Comparison of ENCODE assay signal across 20 mouse cellular contexts in genomic region chr6:54364406-54365136, GRCm38 (mm10). TPM values are rescaled to one million over a fixed set of nuclear protein-coding genes. Genes with fewer than 3 reads are reported as not detected.
A peak's percentile ranks its signal among the peaks of the same experiment; 100 is the strongest.
DNase-seq lines count a peak whose midpoint lies in the region; ATAC-seq and TF ChIP-seq lines count a peak whose summit lies in the region.
"Had no signal": no experiment of that assay in that cellular context is flagged by ENCODE, and none has a peak within 500 bp of the region (broad histone marks: within the 10 kb centered on the region; RNA-seq: fewer than 3 reads in every experiment).

No protein-coding gene starts in this region.

- peak overlapping the region; percentile 52; the same call in 1 of the 2 replicates for H3K27ac ChIP-seq in heart, embryonic 15.5 days
- H3K27ac ChIP-seq in heart, embryonic 11.5 days (ENCODE audit: low read depth, low read length): no peak overlapping the region; the same call in 1 of the 2 replicates
- H3K27ac ChIP-seq in intestine, embryonic 15.5 days: peak overlapping the region; percentile 36; the same call in 1 of the 2 replicates
- H3K27ac ChIP-seq in small intestine, adult 2 months (ENCODE audit: insufficient read depth, low read depth, low read length): peak overlapping the region; percentile 93
- H3K27ac ChIP-seq: embryonic facial prominence, embryonic 12.5 days; hindbrain, embryonic 13.5 days; limb, embryonic 15.5 days; neural tube, embryonic 15.5 days had no signal

- TF ChIP-seq POLR2A in small intestine, adult 2 months (IDR thresholded peaks at IDR 0.05; ENCODE audit: low read depth, low read length): no peak; the same call in 1 of the 2 replicates

- no peak overlapping the region for H3K4me2 ChIP-seq in heart, embryonic 15.5 days
- no peak overlapping the region for H3K4me2 ChIP-seq in heart, embryonic 11.5 days
- no peak overlapping the region for H3K4me2 ChIP-seq in intestine, embryonic 15.5 days (replicated peaks)
- H3K4me2 ChIP-seq: embryonic facial prominence, embryonic 12.5 days; hindbrain, embryonic 13.5 days; limb, embryonic 15.5 days; neural tube, embryonic 15.5 days had no signal

- no peaks in the 10 kb centered on the region for H3K36me3 ChIP-seq in heart, embryonic 15.5 days
- no peaks in the 10 kb centered on the region for H3K36me3 ChIP-seq in heart, embryonic 11.5 days (ENCODE audit: control insufficient read depth, insufficient read depth, low read length)
- H3K36me3 ChIP-seq in intestine, embryonic 15.5 days: no peaks in the 10 kb centered on the region
- H3K36me3 ChIP-seq in small intestine, adult 2 months (ENCODE audit: control insufficient read depth, insufficient read depth, low read length): no peaks in the 10 kb centered on the region
- H3K36me3 ChIP-seq: embryonic facial prominence, embryonic 12.5 days; hindbrain, embryonic 13.5 days; limb, embryonic 15.5 days; neural tube, embryonic 15.5 days had no signal

- no peaks in the 10 kb centered on the region; the same call in 1 of the 2 replicates for H3K4me1 ChIP-seq in heart, embryonic 15.5 days (replicated peaks)
- peaks cover 4% of the 10 kb centered on the region for H3K4me1 ChIP-seq in heart, embryonic 11.5 days (ENCODE audit: control insufficient read depth, insufficient read depth, low read length)
- H3K4me1 ChIP-seq in intestine, embryonic 15.5 days (replicated peaks): peaks cover 6% of the 10 kb centered on the region; the same call in 1 of the 2 replicates
- H3K4me1 ChIP-seq in small intestine, adult 2 months (ENCODE audit: control insufficient read depth, insufficient read depth, insufficient read length, low read length): peaks cover 30% of the 10 kb centered on the region
- H3K4me1 ChIP-seq: hindbrain, embryonic 13.5 days had no signal

- H3K27me3 ChIP-seq in heart, embryonic 15.5 days: no peaks in the 10 kb centered on the region
- H3K27me3 ChIP-seq in heart, embryonic 11.5 days (ENCODE audit: control insufficient read depth, insufficient read depth, low read length): no peaks in the 10 kb centered on the region
- no peaks in the 10 kb centered on the region for H3K27me3 ChIP-seq in intestine, embryonic 15.5 days (replicated peaks)
- no peaks in the 10 kb centered on the region for H3K27me3 ChIP-seq in small intestine, adult 2 months (ENCODE audit: control insufficient read depth, insufficient read depth, low read length)
- H3K27me3 ChIP-seq: embryonic facial prominence, embryonic 12.5 days; hindbrain, embryonic 13.5 days; limb, embryonic 15.5 days; neural tube, embryonic 15.5 days had no signal

- no peak for TF ChIP-seq CTCF in small intestine, adult 2 months (IDR thresholded peaks at IDR 0.05; ENCODE audit: extremely low read depth, insufficient read length, insufficient replicate concordance, low read depth, low read length)

- H3K9me3 ChIP-seq in heart, embryonic 15.5 days (replicated peaks): no peaks in the 10 kb centered on the region
- no peaks in the 10 kb centered on the region for H3K9me3 ChIP-seq in heart, embryonic 11.5 days (replicated peaks; ENCODE audit: control insufficient read depth, low read length)
- H3K9me3 ChIP-seq in intestine, embryonic 15.5 days: no peaks in the 10 kb centered on the region
- H3K9me3 ChIP-seq: embryonic facial prominence, embryonic 12.5 days; hindbrain, embryonic 13.5 days; limb, embryonic 15.5 days; neural tube, embryonic 15.5 days had no signal

- WGBS in heart, embryonic 15.5 days: 78% methylated on average over 12 of the region's 12 CpGs
- 77% methylated on average over 12 of the region's 12 CpGs for WGBS in heart, embryonic 11.5 days (ENCODE audit: insufficient replicate concordance)
- WGBS in intestine, embryonic 15.5 days: 68% methylated on average over 12 of the region's 12 CpGs
- WGBS in small intestine, adult 2 months: 47% methylated on average over 12 of the region's 12 CpGs

- peak; percentile 8 for DNase-seq in MN1 (ENCODE audit: low spot score)
- DNase-seq in layer of hippocampus, adult 8-10 months (ENCODE audit: low spot score in 2 of 2): no peak
- DNase-seq in cerebellum, postnatal 10 days: no peak
- DNase-seq: adrenal gland, postnatal 14 days; cerebellum, adult 9-10 months; kidney, adult 11 months; kidney, postnatal 14 days; layer of hippocampus, adult 9-11 months; lung, adult 18-20 months; thymus, postnatal 4 days had no signal

- H3K9ac ChIP-seq in heart, embryonic 15.5 days: no peak overlapping the region
- H3K9ac ChIP-seq in heart, embryonic 11.5 days (ENCODE audit: low read depth, low read length): no peak overlapping the region
- H3K9ac ChIP-seq in intestine, embryonic 15.5 days: no peak overlapping the region
- H3K9ac ChIP-seq: embryonic facial prominence, embryonic 12.5 days; hindbrain, embryonic 13.5 days; limb, embryonic 15.5 days; neural tube, embryonic 15.5 days had no signal

- no peak overlapping the region for H3K4me3 ChIP-seq in heart, embryonic 15.5 days
- H3K4me3 ChIP-seq in heart, embryonic 11.5 days (ENCODE audit: low read depth, low read length): no peak overlapping the region
- H3K4me3 ChIP-seq in intestine, embryonic 15.5 days (replicated peaks): no peak overlapping the region
- H3K4me3 ChIP-seq in small intestine, adult 2 months (ENCODE audit: low read depth, low read length): no peak overlapping the region
- H3K4me3 ChIP-seq: embryonic facial prominence, embryonic 12.5 days; hindbrain, embryonic 13.5 days; limb, embryonic 15.5 days; neural tube, embryonic 15.5 days had no signal

- 0 out of 2 replicates have a peak, but pooled peaks have one; percentile 35 for ATAC-seq in heart, embryonic 15.5 days (replicated peaks; ENCODE audit: insufficient number of reproducible peaks, insufficient read depth, low FRiP score, low read depth)
- no peak for ATAC-seq in heart, embryonic 11.5 days (replicated peaks; ENCODE audit: insufficient number of reproducible peaks, low FRiP score, low TSS enrichment)
- ATAC-seq in intestine, embryonic 15.5 days: peak; percentile 72
- ATAC-seq: CD4-positive, CD25-positive, alpha-beta regulatory T cell, adult 4 months had no signal

RNA-seq across cellular contexts. Expression of gene Prr15, which starts 38.9 kb away (rescaled TPM):
- polyA plus RNA-seq in heart, embryonic 15.5 days (2015; fragmentation: Nextera tagmentation; extraction: Ambion mirVana): 16.3 and 17.8 TPM in 2 replicates
- polyA plus RNA-seq in heart, embryonic 11.5 days (2014; fragmentation: Nextera tagmentation; extraction: Ambion mirVana): 9.3 and 9.8 TPM in 2 replicates
- 11.3 and 11.7 TPM in 2 replicates for polyA plus RNA-seq in intestine, embryonic 15.5 days (2015; fragmentation: Nextera tagmentation; extraction: Ambion mirVana)
- polyA plus RNA-seq in small intestine, adult 2 months (2012; rRNA removed): 21.2 and 166 TPM in 2 replicates
- total RNA-seq in layer of hippocampus, adult 8-10 months (2022): 1 to 10 TPM in 2 of 4 experiments, under 1 TPM in 2; 0.85 to 1.9 (median 1.2) TPM
- total RNA-seq: MEL had no signal
